ENCODE assay signal across 8 mouse cellular contexts in the genomic region with DNA sequence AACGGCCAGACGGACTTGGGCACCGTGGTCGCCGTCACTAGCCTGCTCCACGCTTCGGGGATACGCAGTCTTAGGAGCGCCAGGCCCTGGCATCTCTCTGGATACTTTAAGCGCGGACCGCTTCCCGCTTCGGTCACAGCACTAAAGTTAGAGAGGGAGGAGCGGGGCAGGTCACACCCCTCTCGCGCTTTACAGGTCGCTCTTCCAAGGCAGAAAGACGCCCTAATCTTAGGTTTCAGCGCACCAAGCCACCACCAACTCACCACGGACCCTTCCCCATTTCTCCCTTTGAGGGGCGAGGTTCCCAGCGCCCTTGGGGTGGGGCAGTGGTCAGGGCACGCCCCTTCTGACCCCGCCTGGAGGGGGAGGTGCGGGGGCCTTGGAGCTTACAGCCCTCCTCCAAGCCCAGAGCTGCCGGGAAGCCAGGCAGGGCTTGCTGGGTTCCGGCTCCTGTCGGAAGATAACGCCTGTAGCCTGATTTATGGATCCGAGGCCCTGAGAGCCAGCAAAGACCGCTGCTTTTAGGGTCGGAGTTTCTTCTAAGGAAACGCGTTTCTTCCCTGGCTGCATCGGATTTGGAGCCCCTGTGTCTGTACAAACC. TPM values are rescaled to one million over a fixed set of nuclear protein-coding genes. Genes with fewer than 3 reads are reported as not detected.
DNase-seq lines count a peak whose midpoint lies in the region; ATAC-seq and TF ChIP-seq lines count a peak whose summit lies in the region.

No protein-coding gene starts in this region.

- no peak for TF ChIP-seq CTCF in midbrain, postnatal 0 days (IDR thresholded peaks at IDR 0.05)

- H3K9me3 ChIP-seq in heart, embryonic 14.5 days (ENCODE audit: control insufficient read depth, low read length) = no peaks in the 10 kb centered on the region
- no peaks in the 10 kb centered on the region for H3K9me3 ChIP-seq in midbrain, postnatal 0 days (ENCODE audit: low read length)

- ATAC-seq in heart, embryonic 14.5 days (ENCODE audit: insufficient number of reproducible peaks, insufficient read depth, low FRiP score, low read depth) = no peak
- ATAC-seq in midbrain, postnatal 0 days (ENCODE audit: low FRiP score) = no peak

- under 1% methylated on average over 36 of the region's 36 CpGs for WGBS in heart, embryonic 14.5 days
- WGBS in midbrain, postnatal 0 days = 6% methylated on average over 36 of the region's 36 CpGs

- H3K27ac ChIP-seq in heart, embryonic 14.5 days (replicated peaks in 1 of 2; ENCODE audit: control insufficient read depth in 1 of 2, insufficient read depth in 1 of 2, low read depth in 2 of 2, low read length in 2 of 2) = no peak overlapping the region
- no peak overlapping the region for H3K27ac ChIP-seq in midbrain, postnatal 0 days (ENCODE audit: low read depth, low read length)

- no peaks in the 10 kb centered on the region for H3K36me3 ChIP-seq in heart, embryonic 14.5 days (ENCODE audit: control insufficient read depth, insufficient read depth, low read length)
- H3K36me3 ChIP-seq in midbrain, postnatal 0 days (ENCODE audit: insufficient read depth, low read length) = no peaks in the 10 kb centered on the region

- peaks cover 100% of the 10 kb centered on the region for H3K27me3 ChIP-seq in heart, embryonic 14.5 days (ENCODE audit: control insufficient read depth, insufficient read depth, low read length)
- peaks cover 72% of the 10 kb centered on the region for H3K27me3 ChIP-seq in midbrain, postnatal 0 days (ENCODE audit: insufficient read depth, low read length)

- H3K9ac ChIP-seq in heart, embryonic 14.5 days (ENCODE audit: low read length) = no peak overlapping the region
- H3K9ac ChIP-seq in midbrain, postnatal 0 days (replicated peaks; ENCODE audit: low read length, poor library complexity, severe bottlenecking) = no peak overlapping the region

- peak overlapping the region; percentile 63 for H3K4me2 ChIP-seq in heart, embryonic 14.5 days (ENCODE audit: low read length)
- H3K4me2 ChIP-seq in midbrain, postnatal 0 days (ENCODE audit: low read depth, low read length, poor library complexity, severe bottlenecking) = 0 out of 2 replicates have a peak overlapping the region, but pooled peaks have one; percentile 4

- H3K4me1 ChIP-seq in heart, embryonic 14.5 days (ENCODE audit: control insufficient read depth in 2 of 2, insufficient read depth in 2 of 2, low read length in 2 of 2) = peaks cover 11 to 40% of the 10 kb centered on the region in 2 experiments; a peak in 3 of 4 replicates
- peaks cover 18% of the 10 kb centered on the region for H3K4me1 ChIP-seq in midbrain, postnatal 0 days (ENCODE audit: insufficient read depth, low read length)

- peak overlapping the region; percentile 26 to 35 for H3K4me3 ChIP-seq in heart, embryonic 14.5 days (ENCODE audit: control insufficient read depth in 1 of 2, insufficient read depth in 1 of 2, low read depth in 1 of 2, low read length in 2 of 2)
- H3K4me3 ChIP-seq in midbrain, postnatal 0 days (ENCODE audit: low read depth, low read length) = peak overlapping the region; percentile 9; the same call in 1 of the 2 replicates

- DNase-seq in heart, adult 8-10 months (ENCODE audit: low spot score) = no peak
- peak; percentile 78 for DNase-seq in embryo, embryonic 9.5 days (ENCODE audit: extremely low spot score)
- DNase-seq in kidney, postnatal 4 days = peak; percentile 49 to 63
- no peak for DNase-seq in midbrain, postnatal 0 days (ENCODE audit: low spot score)
- DNase-seq in natural killer cell, adult 2 months (ENCODE audit: low spot score in 2 of 2) = no peak
- DNase-seq in layer of hippocampus, adult 11-12 months (ENCODE audit: low spot score) = no peak
- DNase-seq in cerebellum, adult 9-10 months = no peak

RNA-seq across cellular contexts. Expression of a gene that starts 3.8 kb away (rescaled TPM):
- 0.12 and 0.27 TPM in 2 replicates for polyA plus RNA-seq in heart, embryonic 14.5 days (2014; fragmentation: Nextera tagmentation; extraction: Ambion mirVana)
- total RNA-seq in heart, adult 8-10 months (2022) = under 1 TPM in 1 of 4 experiments, not detected in 3; 0.22 TPM
- 9.9 and 10.8 TPM in 2 replicates for total RNA-seq in midbrain, postnatal 0 days (2014; rRNA removed)
- 15.2 and 22.8 TPM in 2 replicates for polyA plus RNA-seq in midbrain, postnatal 0 days (2015; fragmentation: Nextera tagmentation; extraction: Ambion mirVana)

Comparison
In these comparisons a context has a peak if more than half of its experiments do, and no peak if none do; other contexts are left out.
1. DNase-seq: peak in embryo, embryonic 9.5 days (single experiment) and kidney, postnatal 4 days (2 of 2); none in heart, adult 8-10 months (single experiment), midbrain, postnatal 0 days (single experiment), natural killer cell, adult 2 months (0 of 2), layer of hippocampus, adult 11-12 months (single experiment) and cerebellum, adult 9-10 months (single experiment).